Mouse (Mus musculus) fibroblast of lung, adult 2 months (primary cell): ENCODE results near the gene Tead3.
"Not testable (repeated sequence)": the region's sequence is repeated elsewhere in the genome, so short reads cannot be mapped to it uniquely, and the experiment has no call there.

Experiments
- DNase-seq: peaks from one replicate; pipeline ENCODE4 v3.0.0-alpha.2; 2011; ENCODE audit warnings: low read depth

Gene Tead3

GRCm38 (mm10) chr17:28360531-28361277 lies 10.1 kb upstream of the Tead3 start:
- DNase-seq = no peak

DNA sequence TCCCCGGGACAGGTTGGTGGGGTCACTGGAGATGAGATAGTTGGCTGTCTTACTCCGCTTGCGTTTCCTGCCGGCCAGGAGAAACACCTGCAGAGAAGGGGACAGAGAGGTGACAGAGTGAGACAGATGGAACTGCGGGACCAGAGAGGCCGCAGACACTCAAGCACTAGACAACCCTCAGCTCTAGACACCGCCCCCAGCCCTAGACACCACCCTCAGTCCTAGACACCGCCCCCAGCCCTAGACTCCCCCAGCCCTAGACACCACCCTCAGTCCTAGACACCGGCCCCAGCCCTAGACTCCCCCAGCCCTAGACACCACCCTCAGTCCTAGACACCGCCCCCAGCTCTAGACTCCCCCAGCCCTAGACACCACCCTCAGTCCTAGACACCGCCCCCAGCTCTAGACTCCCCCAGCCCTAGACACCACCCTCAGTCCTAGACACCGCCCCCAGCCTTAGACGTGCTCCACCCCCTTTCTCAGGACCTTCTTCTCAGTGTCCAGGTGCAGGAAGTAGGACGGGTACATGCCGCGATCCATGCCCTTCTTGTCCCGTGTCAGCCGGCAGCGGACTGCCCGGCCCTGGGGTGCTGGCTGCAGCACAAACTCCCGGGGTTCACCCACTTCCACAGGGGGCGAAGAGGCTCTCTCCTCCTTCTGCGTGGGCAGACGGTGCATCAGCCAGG lies 8.1 kb upstream of the Tead3 start:
- DNase-seq = not testable (repeated sequence)

DNA sequence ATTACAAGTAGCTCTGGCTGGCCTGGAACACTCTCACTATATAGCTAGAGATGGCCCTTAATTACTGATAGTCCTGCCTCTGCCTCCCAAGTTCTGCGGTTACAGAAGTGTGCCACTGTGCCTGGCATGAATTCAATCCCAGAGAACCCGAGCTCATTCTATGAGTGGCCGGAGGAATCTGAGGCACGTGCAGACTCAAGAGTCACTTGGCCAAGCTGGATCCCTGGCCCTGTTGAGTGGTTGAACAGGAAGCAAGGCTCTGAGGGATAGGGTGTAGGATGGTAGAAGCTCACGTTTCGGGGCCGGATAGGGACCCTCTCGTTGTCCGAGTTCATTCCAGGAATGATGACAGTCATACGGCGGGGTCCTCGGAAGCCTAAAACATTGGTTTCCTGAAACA lies 5.3 kb upstream of the Tead3 start:
- no peak for DNase-seq

GRCm38 (mm10) chr17:28352018-28352417 lies 1.4 kb upstream of the Tead3 start:
- no peak for DNase-seq

DNA sequence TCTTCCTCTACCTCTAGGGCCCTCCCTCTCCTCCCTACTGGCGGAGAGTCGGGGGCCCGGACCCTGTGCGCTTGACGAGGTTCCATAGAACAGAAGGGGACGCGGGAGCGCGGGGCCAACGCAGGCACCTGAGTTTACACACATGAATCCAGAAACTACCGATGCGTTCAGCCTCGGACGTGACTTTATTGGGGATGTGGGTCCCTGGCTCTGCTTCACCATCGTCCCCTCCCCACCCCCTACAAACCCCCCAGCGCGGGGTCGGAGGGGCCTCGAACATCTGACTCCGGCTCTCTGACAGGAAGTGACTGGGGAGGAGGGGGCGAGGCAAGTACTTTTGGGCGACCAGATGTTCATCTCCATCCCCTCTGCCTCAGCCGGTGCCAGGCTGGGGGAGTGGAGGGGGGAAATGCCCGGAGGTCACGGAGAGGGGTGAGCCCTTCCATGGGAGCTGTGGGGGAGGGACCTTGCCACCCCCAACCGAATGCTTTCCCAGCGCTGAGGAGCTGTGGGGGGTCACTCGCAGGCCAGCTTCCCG lies 805 bp upstream of the Tead3 start:
- DNase-seq = no peak

DNA sequence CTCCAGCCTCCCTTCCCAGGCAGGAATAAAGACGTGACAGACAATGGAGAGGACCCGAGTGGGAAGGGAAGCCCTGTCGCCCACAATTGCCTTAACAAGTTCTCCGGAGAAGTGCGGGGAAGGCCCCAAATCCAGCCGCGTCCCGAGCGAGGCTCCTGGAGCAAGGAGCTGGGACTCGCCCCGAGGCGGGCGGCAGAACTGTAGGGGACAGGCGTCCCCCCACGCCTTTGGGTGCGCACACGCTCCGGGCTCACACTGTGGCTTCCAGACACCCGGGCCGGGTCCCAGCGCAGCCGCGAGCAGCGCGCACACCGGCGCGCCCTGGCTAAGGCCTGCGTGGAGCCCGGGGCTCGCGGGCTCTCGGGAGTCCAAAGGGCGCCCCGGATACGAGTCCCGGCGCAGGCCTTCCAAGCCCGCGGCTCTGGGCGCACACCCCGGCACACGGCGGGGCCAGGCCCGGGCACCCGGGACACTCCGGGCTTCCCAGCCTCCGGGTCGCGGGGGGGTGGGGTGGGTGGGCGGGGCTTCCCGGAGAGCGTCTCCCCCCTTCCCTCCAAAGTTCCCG lies 634 bp downstream of the Tead3 start:
- no peak for DNase-seq

GRCm38 (mm10) chr17:28349264-28349880 lies 1.2 kb downstream of the Tead3 start:
- no peak for DNase-seq

DNA sequence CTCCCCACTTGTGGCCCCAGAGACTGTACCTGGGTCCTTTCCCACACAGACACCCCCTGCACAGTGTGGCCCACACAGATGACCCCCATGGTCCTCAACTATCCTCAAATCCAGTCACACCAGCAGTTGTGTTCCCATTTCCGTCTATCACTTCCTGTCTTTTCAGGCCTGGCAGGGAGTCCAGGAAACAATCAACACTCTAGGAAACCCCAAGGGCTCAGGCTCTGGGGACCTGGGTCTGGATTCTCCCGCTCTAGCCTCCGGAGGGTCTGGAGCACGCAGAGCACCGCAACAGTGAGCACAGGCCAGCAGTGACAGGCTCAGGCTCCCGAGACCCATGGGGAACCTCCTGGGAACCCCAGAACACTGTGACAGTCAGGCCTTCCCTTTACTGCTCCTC lies 2.4 kb downstream of the Tead3 start:
- DNase-seq = no peak

DNA sequence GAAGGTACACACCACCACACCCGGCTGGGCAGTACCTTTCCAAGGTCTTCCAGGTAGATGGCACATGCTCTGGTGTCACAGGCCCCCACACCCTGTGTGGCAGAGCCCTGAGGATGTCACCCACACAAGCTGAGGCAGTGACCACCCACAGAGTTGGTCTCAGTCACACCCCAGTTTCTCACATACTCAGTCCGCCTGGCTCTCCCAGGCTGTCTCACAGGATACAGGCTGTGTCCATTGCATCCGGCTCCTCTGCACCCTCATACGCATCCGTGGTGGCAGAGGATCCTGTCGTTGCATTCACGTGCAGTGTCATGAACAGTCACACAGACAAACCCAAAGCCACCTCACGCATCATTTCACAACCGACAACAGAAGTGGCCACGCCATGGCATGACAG lies 3.3 kb downstream of the Tead3 start:
- no peak for DNase-seq

- DNase-seq = no peak
Measured at GRCm38 (mm10) chr17:28345882-28346281, 4.7 kb downstream of the Tead3 start.

GRCm38 (mm10) chr17:28345271-28345721 lies 5.3 kb downstream of the Tead3 start:
- no peak for DNase-seq

GRCm38 (mm10) chr17:28344670-28345069 lies 5.9 kb downstream of the Tead3 start:
- no peak for DNase-seq

DNA sequence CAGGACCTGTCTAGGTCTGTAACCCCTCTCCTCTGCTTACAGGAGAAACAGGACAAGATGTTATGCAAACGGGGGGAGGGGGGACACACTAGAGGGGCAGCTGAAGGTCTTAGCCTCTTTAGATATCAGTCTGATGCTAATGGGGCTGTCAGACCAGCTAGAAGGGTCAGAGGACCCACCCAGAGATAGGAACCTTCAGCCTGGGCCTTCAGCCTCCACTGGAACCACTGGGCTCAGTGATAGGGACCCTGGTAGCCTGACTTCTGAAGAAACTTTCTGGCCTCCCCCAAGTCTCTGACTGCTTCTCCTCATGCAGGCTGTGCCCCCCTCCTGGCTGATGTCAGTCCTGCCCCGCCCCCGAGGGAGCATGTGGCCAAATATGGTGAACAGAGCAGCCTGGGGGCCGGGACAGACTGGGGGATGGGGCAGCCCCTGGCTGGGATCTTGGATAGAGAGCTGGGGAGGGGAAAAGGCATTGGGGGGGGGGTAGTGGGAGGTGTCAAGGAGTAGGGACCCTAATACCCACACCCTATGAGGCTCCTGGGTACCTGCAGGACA lies 6.5 kb downstream of the Tead3 start:
- DNase-seq = no peak

DNA sequence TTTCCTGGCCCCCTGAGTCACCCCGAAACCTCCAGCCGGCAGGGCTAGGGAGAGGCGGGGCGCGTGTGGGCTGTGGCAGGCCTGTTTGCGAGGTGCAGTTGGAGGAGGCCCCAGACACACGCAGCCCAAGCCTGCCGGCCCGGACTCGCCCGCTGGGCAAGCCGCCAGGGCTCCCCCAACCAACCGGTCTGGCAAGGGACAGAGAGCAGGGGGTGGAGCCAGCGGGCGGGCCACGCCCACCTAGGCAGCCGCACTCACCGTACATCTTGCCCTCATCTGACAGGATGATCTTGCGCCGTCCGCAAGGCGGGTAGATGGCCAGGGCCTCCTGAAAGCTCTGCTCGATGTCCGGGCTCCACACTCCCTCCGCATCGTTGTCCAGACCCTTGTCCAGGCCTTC lies 9.5 kb downstream of the Tead3 start:
- peak; percentile 85 for DNase-seq

GRCm38 (mm10) chr17:28340578-28340977 lies 10.0 kb downstream of the Tead3 start:
- DNase-seq = no peak

DNA sequence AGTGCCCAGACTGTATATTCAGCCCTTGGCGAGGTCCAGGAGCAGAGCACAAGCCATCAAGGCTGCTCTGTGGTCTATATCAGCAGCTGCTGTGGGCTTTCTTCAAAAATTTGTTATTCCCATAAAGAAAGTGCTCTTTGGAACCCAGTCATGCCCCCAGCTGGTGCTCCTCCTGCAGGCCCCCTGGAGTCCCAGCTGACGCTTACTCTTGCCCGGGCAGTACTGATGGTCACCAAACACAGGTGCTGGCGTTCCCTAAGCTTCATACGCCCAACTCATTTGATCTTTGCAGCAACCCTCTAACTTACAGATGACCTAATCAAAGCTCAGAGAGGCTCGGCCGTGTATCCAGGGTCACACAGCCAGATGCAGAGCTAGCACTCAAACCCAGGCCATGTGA lies 13.1 kb downstream of the Tead3 start:
- no peak for DNase-seq

DNA sequence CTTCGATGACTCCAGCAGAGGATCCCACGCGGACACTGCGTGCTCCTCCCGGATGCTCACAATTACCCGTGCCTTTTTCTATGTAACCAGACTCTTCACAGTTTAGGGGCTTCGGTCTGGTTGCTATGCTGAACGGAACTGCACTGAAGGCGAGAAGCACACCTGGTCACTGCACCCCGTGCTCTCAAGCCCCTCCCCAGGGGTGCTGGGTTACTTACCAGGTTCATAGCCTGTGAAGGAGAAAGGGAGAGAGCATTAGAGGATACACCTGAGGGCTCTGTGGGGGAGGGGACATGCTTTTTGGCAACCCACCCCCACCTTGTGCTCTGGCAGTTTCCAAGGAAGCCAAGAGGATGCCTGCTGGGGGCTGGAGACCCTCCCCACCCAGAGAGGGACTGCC lies 15.3 kb downstream of the Tead3 start:
- no peak for DNase-seq

DNA sequence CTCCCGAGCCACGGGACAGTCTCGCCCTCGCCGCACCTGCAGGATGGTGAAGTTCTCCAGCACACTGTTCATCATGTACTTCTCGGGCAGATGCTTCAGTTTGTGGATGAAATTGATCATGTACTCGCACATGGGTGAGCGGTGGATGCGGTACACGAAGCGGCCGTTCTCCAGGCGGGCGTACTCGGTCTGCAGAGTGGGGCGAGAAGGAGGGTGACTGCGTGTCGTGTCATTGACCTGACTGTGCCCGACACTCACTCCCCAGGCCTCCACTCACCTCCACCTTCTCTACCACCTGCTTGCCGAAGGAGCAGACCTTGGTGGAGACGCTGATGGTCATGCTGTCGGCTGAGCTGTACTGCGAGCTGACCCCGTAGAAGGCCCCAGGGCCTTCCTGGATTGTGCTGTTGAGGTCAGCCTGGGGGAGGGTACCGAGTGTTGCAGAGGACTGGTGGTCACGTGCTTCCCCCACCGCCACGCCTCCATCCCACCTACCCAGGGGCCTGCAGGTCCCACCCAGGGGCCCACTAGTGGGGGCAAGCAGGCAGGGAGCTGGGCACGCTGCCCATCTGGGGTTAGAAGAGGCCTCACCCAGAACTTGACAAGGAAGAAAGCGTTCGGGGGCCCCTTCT lies 17.6 kb downstream of the Tead3 start:
- no peak for DNase-seq

GRCm38 (mm10) chr17:28332113-28332914 lies 18.3 kb downstream of the Tead3 start:
- no peak for DNase-seq

DNA sequence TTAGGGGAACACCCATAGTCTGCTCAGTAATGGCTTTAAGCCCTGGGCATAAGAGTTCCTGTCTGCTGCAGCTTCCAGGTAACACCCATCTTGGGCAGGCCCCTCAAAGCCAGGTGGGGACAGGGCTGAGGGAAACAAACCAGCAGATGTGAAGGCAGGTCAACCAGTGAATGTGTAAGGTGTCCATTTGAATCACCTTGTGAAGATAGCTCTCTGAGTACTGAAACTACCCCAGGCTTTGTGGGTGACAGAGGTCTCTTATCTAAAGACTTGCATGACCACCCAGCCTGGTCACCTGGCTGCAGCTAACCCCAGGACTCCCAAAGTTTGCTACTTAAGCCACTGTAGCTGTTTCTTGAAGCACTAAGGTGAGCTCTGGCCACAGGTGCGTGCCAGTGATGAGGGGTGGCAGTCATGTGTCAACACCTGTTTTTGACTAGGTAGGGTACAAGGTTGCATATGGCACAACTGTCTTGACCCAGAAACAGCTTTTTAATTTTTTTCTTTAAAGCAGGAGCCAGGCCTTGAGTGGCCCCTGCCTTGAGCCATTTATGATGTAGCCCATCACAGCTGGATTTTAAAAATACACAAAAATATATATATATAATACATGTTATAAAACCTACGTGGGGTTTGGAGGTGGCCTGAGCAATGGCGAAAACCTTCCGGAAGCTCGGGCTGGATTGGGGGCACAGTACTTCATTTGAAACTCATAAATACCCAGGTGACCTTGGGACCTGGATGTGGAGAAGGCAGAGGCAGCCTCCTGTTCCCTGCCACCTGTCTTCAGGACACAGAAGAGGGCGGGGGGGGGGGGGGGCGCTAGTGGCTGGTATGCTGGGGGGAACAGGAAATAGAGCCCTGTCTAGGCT lies 19.1 kb downstream of the Tead3 start:
- DNase-seq = no peak
